Mouse (Mus musculus) cerebellum, adult 18-20 months (tissue): ENCODE measurements around the gene Csf2ra.
"Not testable (repeated sequence)": the region's sequence is repeated elsewhere in the genome, so short reads cannot be mapped to it uniquely, and the experiment has no call there.

Source experiments
- DNase-seq, 2 experiments: peaks; one replicate each; pipeline ENCODE4 v3.0.0; 2021

Csf2ra gene

GRCm38 (mm10) chr19:61227941-61228701, at the start of gene Csf2ra:
TSS of gene Csf2ra (minus strand) at chr19:61228429.
- peak; percentile 22 to 35 for DNase-seq

GRCm38 (mm10) chr19:61275446-61275845, 47.2 kb upstream of the Csf2ra start:
- no peak for DNase-seq

DNA sequence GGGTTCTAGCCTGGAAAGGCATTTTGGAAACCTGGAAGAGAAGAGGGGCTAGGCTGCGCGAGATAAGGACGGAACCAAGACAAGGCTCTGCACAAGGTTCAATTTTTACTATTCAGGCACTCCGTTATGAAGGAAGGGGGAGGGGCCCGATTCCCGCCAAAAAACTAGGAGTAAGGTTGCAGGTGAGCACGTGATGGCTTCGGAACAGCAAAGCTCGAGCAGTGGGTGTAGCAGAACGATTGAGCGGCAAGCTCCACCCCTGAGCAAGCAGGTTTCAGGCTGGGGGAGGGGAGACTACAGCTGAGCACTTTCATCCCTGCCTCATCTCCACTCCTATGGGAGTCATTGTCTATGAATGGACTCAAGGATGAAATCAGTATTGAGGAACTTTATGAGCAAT, 40.9 kb upstream of the Csf2ra start:
- not testable (repeated sequence) for DNase-seq

DNA sequence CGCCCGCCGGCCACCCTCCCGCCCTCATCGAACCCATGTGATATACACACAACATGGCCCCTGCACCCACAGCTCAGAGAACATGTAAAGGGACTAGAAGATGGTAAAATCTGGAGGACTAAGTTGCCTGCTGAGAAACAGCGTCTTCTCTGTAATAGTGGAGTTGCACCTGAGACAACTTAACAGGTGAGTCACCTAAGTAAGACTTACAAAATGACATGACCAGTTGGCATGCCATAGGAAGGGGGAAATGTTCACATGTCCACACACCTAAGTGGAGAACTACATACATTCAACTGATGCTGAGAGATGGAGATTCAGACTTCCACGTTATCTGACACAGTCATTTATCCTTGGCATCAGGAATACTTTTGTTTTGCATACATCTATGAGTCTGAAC, 38.9 kb upstream of the Csf2ra start:
- DNase-seq, result no peak

- peak; percentile 12 to 33 for DNase-seq
Observed at GRCm38 (mm10) chr19:61266651-61267050, 38.4 kb upstream of the Csf2ra start.

DNA sequence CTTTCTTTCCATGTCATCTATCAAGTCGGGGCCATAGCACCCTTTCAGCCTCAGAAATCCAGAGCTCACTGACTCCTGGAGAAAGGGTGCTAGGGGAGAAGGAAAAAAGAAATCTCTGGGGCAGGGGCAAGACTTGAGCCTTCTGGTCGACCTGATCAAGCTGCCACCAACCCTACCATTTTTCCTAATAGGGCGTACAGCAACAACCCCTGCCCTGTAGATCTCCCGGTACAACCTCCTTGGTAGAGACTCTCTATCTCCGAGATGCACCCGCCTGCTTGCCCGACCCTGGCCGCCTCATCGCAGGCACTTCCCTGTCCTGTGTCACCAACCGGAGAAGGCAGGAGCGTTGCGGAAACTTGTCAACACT, 38.0 kb upstream of the Csf2ra start:
- DNase-seq, result peak; percentile 23 to 46

- DNase-seq, result peak; percentile 24 to 41
Observed at GRCm38 (mm10) chr19:61265349-61266245, 37.4 kb upstream of the Csf2ra start.

GRCm38 (mm10) chr19:61264933-61265332, 36.7 kb upstream of the Csf2ra start:
- DNase-seq, result no peak

DNA sequence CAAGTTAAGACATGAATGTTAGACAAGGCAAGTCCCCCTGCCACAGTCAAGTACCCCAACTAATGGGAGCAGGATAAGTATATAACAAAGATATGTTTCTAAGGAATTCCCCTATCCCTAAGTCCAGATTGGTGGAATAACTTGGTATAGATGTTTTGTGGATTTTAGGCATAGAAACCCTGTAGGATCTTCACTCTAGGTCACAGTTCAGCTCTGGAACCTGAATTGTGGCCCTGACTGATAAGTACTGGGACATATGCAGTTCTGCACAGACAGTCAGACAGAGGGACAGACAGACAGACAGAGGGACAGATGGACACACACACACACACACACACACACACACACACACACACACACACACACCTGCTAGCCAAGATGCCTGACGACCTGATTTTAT, 36.0 kb upstream of the Csf2ra start:
- no peak for DNase-seq

DNA sequence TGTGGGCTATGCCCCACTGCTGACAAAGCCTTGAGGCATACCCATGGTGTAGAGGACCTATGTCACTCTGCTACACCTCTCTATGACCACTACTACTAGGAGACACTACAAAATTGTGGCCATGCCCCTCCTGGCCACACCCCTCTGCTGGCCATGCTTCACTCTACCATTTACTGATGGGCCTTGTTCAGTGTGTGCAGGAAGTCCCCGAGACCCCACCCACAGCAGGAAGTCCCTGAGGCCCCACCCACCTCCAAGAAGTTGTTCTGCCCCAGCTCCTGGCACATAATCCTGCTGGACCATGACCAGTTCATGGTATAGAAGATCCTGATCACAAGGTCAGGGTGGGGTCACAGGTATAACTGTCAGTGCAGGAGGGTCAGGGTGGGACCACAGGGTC, 33.0 kb upstream of the Csf2ra start:
- DNase-seq, result no peak

GRCm38 (mm10) chr19:61257733-61258132, 29.5 kb upstream of the Csf2ra start:
- DNase-seq, result no peak

- DNase-seq, result no peak
Observed at GRCm38 (mm10) chr19:61256166-61256887, 28.1 kb upstream of the Csf2ra start.

DNA sequence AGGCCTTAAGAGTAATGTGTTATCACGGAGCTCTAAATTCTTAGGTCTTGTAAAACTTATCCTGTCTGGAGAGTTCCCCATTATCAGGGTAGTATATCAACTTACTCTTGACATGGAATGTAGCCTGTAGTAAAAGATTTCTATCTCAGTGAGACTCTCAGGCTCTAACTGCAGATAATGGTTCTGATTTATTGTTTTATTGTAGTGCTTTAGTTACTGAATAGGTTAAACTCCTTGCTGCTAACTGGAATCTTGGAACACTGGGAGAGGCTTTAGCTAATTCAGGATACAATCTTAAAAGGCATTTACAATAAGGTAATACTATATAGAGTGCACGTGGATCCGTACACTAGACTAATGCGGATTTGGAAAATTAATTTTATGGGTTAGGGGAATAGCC, 19.1 kb upstream of the Csf2ra start:
- DNase-seq, result not testable (repeated sequence)

DNA sequence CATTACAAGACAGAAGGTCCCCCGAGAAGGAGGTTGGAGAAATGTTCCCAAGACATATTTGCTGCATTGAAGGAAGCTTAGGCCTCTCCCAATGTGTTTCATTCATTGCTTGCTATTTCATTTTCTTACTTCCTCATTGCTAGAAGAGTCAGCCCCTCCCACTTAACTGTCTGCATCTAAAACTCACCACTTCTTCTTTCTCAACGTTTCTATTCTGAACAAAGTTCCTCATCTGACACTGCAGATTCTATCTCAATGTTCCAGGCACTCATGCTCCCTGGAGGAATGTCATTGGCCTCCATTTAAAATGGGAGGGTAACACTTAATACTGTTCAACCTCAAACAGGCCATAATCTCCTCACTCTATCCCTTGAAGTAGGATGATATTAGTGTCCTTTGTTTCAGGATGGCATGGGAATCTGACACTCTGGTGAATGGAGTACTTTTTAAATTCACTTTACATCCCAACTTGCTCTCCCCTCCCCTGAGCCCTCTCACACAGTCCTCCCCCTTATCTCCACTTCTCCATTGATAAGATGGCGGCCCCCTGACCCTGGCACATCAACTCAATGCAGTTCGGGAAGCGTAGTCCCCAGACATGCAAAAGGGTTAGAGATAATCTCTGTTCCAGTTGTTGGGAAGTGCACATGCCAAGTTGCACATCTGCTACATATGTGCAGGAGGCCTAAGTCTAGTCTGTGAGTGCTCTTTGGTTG, 16.6 kb upstream of the Csf2ra start:
- DNase-seq, result no peak

DNA sequence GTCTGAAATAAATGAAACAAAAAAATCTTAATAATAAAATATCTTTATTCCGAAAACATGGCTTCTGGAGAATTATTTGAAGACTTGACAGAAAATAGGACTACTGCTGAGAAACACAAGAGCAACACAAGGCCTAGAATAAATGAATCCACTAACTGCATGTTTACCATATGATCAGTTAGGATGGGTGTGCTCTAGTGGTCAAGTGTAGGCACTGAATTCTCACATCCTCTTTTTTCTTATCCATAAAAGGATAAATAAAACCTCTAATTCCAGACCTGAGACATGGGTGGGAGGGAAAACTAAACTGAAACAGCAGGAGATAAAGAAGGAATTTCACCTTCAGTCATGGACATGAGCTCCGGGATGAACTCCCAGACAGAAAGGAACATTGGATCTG, 9.7 kb upstream of the Csf2ra start:
- no peak for DNase-seq

GRCm38 (mm10) chr19:61234532-61234931, 6.3 kb upstream of the Csf2ra start:
- DNase-seq, result no peak

DNA sequence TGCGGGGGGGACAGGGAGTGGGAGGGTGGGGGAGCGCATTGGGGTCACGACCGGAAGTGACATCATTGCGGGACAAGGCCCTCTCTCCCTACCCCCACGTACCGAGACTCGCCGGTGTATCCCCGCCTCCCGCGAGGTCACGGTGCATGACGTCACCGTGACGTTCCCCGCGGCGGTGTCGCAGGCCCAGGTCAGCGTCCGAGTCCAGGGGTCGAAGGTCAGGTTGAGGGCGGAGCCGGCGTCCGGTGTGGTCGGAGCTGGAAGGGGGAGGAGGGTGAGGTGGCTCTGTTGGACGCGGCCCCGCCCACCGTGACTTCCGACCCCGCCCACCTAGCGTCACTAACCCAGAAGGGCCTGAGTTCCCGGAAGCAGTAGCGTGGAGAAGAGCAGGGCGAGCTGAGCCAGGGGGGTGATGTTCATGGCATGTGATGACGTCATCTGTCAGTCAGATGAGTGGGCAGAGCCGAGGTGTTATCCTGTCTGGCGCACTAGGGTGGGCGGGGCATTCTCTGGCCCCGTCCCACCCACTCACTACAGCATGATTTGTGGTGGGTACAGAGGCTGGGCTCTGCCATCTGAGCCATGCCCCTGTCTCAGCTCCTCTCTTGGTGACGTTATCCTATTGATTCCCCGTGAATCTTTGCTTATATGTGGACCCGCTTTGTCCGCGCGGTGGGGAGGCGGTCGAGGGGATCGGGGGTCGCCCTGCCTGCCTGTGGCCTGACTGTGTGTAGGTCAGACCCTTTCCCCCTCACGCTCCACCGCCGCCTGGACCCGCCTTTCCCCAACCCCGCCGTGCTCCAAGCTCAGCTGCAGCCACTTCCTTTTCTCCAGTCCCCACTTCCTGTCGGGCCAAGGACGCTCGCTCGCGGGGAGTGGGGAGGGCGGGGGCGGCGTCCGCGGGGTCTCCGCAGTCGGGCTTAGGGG, 1.0 kb downstream of the Csf2ra start:
- peak; percentile 82 to 83 for DNase-seq

- peak; percentile 57 to 74 for DNase-seq
Observed at GRCm38 (mm10) chr19:61226401-61226927, 1.8 kb downstream of the Csf2ra start.

DNA sequence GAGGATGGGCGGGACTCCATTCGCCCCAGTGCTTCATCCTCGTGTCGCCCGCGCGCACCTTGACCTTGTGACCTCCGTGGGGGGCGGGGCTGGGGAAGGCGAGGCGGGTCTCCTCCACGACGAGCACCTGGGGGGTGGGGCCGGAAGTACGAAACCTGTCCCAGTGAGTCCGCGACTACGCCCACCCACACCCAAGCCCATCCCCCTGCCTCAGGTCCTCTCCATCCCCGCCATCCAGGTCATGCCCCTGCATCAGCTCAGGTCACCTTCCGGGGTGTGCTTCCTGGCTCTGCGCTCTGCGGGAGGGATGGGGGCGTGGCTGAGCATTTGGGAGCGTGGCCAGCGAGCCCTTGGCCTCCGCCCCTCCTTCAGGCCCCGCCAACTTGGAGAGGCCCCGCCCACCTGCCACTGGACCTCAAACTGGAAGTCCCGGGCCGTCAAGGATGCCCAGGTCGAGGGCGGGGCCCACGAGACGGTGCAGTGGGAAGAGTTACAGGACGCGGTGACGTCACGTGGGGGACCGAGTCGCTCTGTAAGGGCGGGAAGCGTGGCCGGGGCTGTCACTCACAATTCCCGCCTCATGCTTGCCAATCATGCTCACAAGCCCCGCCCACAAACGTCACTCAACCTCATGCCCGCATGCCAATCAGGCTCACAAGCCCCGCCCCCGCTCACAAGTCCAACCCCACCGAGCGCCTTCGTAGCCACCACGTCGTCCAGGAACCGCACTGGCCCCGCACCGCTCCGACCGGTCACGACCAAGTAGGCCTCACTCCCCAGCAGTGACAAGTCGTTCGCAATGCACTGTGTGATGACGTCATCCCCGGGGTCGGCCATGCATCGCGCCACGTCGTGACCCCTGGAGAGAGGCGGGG, 2.5 kb downstream of the Csf2ra start:
- peak; percentile 76 to 78 for DNase-seq
